Mouse (Mus musculus) frontal cortex, postnatal 10 days (tissue): Measurements from ENCODE around the gene Parvb.

Experiments used
- DNase-seq, 2 experiments: peaks; one replicate each; pipeline ENCODE4 v3.0.0; 2022; ENCODE audit warnings: low spot score in 2 of 2, mixed read lengths in 1 of 2

Gene Parvb

DNA sequence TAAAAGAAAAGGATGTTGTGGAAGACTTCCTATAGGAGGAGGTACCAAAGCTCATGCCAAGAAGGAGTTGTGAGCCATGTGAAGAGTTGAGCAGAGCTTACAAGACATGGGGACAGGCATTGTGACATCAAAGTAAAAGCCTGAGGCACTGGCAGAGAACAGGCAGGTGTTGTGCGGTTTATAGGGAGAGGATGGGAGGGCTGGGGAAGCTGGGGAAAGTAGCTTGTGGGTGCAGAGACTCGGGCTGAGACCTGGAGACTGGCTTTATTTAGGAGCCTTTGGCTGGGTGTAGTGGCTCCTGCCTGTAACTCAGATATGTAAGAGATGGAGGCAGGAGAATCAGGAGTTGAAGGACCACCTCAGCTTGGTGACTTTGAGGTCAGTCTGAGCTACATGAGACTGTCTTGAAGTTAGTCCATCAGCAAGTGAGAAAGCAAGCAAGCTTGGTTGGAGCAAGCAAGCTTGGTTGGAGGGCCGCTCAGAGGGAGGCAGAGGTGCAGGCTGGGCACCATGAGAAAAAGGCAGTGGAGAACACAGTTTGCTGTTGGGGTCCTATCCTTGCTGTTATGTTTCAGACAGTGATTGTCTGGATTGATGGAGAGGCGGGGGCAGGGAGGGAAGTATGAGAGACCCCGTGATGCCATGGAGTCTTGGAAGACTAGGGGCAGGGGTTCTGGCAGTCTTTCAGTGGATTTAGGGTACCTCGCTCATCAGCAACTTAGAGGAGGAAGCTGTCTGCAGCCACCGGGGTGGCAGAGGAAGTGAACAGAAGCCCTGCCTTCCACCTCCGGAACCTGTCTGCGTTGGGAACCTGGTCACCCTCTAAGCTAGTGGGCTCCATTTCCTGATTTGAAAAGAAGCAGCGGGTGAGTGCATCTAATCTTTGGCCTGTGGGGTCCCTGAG, 92.4 kb downstream of the Parvb start, which contains the start of gene Parvg:
TSS of gene Parvg (plus strand) at position 61 of the 904 bp plus-strand sequence.
- DNase-seq: no peak

- no peak for DNase-seq
These were observed 93.2 kb downstream of the Parvb start for GRCm38 (mm10) chr15:84324870-84325553.

GRCm38 (mm10) chr15:84325736-84326135, 93.9 kb downstream of the Parvb start:
- no peak for DNase-seq

GRCm38 (mm10) chr15:84328870-84329269, 97.0 kb downstream of the Parvb start:
- no peak for DNase-seq

DNA sequence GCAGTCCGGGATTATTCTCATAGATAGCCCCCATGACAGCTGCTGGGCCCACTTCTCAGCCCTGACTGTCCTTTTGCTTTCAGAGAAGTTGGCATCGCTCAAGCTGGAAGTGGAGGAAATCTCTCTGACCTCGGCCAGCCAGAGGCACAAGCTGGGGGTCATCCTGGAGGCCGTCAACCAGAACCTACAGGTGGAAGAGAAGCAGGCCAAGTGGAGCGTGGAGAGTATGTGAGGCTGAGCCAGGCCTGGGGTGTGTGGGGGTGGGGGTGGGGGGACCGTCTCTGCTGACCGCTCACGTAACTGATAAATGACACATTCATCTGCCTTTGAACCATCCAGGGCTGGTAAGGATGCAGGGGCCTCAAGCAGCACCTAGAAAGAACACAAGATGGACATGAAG, 98.1 kb downstream of the Parvb start:
- no peak for DNase-seq

DNA sequence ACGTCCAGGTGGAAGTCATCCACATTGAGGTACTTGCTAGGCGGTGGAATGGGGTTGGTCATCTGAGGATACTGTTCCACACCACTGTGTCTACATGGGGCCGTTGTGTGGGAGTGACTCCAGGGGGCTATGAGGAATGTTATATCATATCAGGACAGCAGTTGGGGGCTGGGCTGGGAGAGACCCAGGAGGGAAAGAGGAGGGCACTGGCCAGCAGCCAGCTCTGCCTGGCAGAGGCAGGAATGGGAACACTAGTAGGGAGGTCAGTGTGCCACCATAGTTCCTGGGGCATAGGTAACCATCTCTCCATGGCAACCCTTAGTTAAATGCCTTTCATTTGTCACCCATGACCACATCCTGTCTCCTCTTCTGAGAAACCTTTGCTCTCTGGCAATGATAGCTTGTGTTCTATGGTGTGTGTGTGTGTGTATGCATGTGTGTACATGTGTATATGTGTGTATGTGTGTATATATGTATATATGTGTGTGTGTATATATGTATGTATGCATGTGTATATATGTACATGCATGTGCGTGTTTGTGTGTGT, 99.3 kb downstream of the Parvb start:
- DNase-seq: no peak

- DNase-seq: no peak
These were observed 104.5 kb downstream of the Parvb start for GRCm38 (mm10) chr15:84336281-84336817.

DNA sequence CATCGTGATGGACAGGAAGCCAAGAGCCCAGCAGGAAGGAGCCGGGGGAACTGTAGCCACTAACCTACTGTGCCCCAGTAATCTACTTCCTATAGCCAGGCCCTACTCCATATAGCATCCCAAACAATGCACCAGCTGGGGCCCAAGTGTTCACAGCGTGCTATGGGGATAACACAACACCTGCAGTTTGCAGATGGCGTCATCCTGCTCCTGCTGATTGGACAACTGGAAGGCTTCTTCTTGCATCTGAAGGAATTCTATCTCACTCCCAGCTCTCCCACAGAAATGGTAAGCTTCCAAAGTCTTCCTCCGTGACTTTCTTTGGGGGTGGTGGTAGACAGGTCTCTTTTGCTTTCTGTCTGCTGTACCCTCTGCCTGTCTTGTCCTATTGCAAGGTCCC, 105.8 kb downstream of the Parvb start:
- no peak for DNase-seq

GRCm38 (mm10) chr15:84340926-84341325, 109.1 kb downstream of the Parvb start:
- no peak for DNase-seq

DNA sequence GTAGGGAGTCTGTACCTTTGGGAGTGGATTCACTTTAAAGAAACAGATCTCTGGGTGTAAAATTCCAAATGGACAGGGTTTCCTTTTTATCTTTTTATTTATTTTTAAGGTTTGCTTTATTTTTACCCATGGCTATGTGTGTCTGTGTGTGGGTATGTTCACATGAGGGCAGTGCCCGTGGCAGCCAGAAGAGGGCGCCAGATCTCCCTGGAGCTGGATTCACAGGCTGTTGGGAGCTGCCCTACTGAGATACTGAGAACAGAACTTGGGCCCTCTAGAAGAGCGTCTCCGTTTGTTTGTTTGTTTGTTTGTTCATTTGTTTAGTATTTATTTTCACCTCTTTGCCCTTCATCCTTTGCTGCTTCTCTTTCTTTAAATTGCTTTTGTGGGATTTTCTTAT, 116.9 kb downstream of the Parvb start:
- no peak for DNase-seq

GRCm38 (mm10) chr15:84349915-84350738, 118.3 kb downstream of the Parvb start:
- DNase-seq: no peak

- no peak for DNase-seq
These were observed 119.5 kb downstream of the Parvb start for GRCm38 (mm10) chr15:84351342-84351741.

- peak; percentile 71 to 76 for DNase-seq
These were observed 120.3 kb downstream of the Parvb start for GRCm38 (mm10) chr15:84351915-84352844.

GRCm38 (mm10) chr15:84355081-84355480, 123.2 kb downstream of the Parvb start:
- DNase-seq: no peak

DNA sequence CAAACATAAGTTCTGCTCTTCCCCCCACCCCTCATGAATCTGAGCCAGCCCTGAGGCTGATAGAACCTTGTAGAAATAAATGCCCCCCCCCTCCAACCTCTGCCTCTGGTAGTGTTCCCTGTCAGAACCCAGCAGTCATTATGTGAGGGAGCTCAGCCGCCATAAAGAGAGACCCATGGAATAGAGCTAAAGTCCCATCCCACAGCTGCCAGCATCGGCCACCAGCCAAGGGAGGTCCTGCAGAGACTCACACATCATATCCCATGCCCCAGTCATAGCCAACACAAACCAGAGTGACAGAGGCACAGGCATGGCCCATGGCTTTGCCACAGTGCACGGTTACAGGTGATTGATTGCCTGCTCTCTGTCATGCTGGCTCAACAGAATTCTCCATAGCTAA, 132.9 kb downstream of the Parvb start:
- DNase-seq: no peak
